ENCODE assay signal across 22 mouse cellular contexts in genomic region chr7:112129851-112130250, GRCm38 (mm10). TPM values are rescaled to one million over a fixed set of nuclear protein-coding genes. Genes with fewer than 3 reads are reported as not detected.
DNase-seq lines count a peak whose midpoint lies in the region; ATAC-seq and TF ChIP-seq lines count a peak whose summit lies in the region.
"Had no signal": no experiment of that assay in that cellular context is flagged by ENCODE, and none has a peak within 500 bp of the region (broad histone marks: within the 10 kb centered on the region; RNA-seq: fewer than 3 reads in every experiment).

No protein-coding gene starts in this region.

- no peak overlapping the region for H3K4me2 ChIP-seq in embryonic facial prominence, embryonic 14.5 days (ENCODE audit: low read depth, low read length)
- H3K4me2 ChIP-seq: embryonic facial prominence, embryonic 15.5 days; heart, embryonic 11.5 days; liver, embryonic 13.5 days; neural tube, embryonic 12.5 days had no signal

- intact Hi-C loops in left cerebral cortex, postnatal 4 days (cut with DNase I), result no loop called here
- intact Hi-C loops in left cerebral cortex, postnatal 10 days (cut with DNase I), result no loop called here

- H3K4me1 ChIP-seq in embryonic facial prominence, embryonic 14.5 days (ENCODE audit: control insufficient read depth, insufficient read depth, low read length), result peaks cover 17% of the 10 kb centered on the region; the same call in 1 of the 2 replicates
- peaks cover 19% of the 10 kb centered on the region for H3K4me1 ChIP-seq in embryonic facial prominence, embryonic 10.5 days
- no peaks in the 10 kb centered on the region for H3K4me1 ChIP-seq in thymus, adult 2 months (replicated peaks; ENCODE audit: control insufficient read depth, insufficient read depth, low read length)
- H3K4me1 ChIP-seq: neural tube, embryonic 12.5 days had no signal

- DNase-seq in embryonic facial prominence, embryonic 14.5 days (ENCODE audit: low spot score), result peak; percentile 71
- no peak for DNase-seq in embryonic facial prominence, embryonic 10.5 days (ENCODE audit: low spot score)
- peak; percentile 67 for DNase-seq in left cerebral cortex, postnatal 4 days
- no peak for DNase-seq in left cerebral cortex, postnatal 10 days (ENCODE audit: extremely low spot score in 1 of 2, low spot score in 2 of 2)
- DNase-seq in brain, adult 2 months (ENCODE audit: low read depth, low spot score), result peak; percentile 75
- DNase-seq in retina, postnatal 1 day, result peak; percentile 97
- no peak for DNase-seq in thymus, adult 2 months
- DNase-seq: adrenal gland, postnatal 14 days; gastrocnemius, postnatal 36 days; heart, postnatal 4 days; layer of hippocampus, postnatal 36 days; liver, embryonic 13.5 days; lung, postnatal 36 days; thymus, postnatal 36 days had no signal

- H3K9me3 ChIP-seq in embryonic facial prominence, embryonic 14.5 days (ENCODE audit: control insufficient read depth, low read length), result no peaks in the 10 kb centered on the region
- no peaks in the 10 kb centered on the region for H3K9me3 ChIP-seq in embryonic facial prominence, embryonic 10.5 days
- H3K9me3 ChIP-seq: embryonic facial prominence, embryonic 15.5 days; forebrain, embryonic 10.5 days; liver, embryonic 13.5 days; neural tube, embryonic 12.5 days had no signal

- no peaks in the 10 kb centered on the region for H3K27me3 ChIP-seq in embryonic facial prominence, embryonic 14.5 days (replicated peaks; ENCODE audit: control insufficient read depth, insufficient read depth, low read length)
- no peaks in the 10 kb centered on the region for H3K27me3 ChIP-seq in embryonic facial prominence, embryonic 10.5 days (replicated peaks; ENCODE audit: low read depth, poor library complexity, severe bottlenecking)
- no peaks in the 10 kb centered on the region for H3K27me3 ChIP-seq in thymus, adult 2 months (ENCODE audit: control insufficient read depth, insufficient read depth, low read length)
- H3K27me3 ChIP-seq: embryonic facial prominence, embryonic 15.5 days; liver, embryonic 13.5 days; neural tube, embryonic 12.5 days; Patski had no signal

- WGBS in embryonic facial prominence, embryonic 14.5 days, result 79% methylated on average over 6 of the region's 6 CpGs
- WGBS in embryonic facial prominence, embryonic 10.5 days, result 75% methylated on average over 6 of the region's 6 CpGs
- WGBS in thymus, adult 2 months, result 92% methylated on average over 6 of the region's 6 CpGs

- TF ChIP-seq POLR2A in thymus, adult 2 months (IDR thresholded peaks at IDR 0.05; ENCODE audit: control insufficient read depth, extremely low read depth, insufficient read depth, low read length, poor library complexity), result no peak

- H3K27ac ChIP-seq in embryonic facial prominence, embryonic 14.5 days (replicated peaks; ENCODE audit: low read depth, low read length), result no peak overlapping the region
- H3K27ac ChIP-seq in embryonic facial prominence, embryonic 10.5 days (replicated peaks), result no peak overlapping the region
- H3K27ac ChIP-seq in thymus, adult 2 months (ENCODE audit: control insufficient read depth, insufficient read depth, low read length), result no peak overlapping the region
- H3K27ac ChIP-seq: embryonic facial prominence, embryonic 15.5 days; liver, embryonic 13.5 days; neural tube, embryonic 12.5 days had no signal

- no peak overlapping the region for H3K9ac ChIP-seq in embryonic facial prominence, embryonic 14.5 days (ENCODE audit: low read depth, low read length)
- H3K9ac ChIP-seq: embryonic facial prominence, embryonic 15.5 days; liver, embryonic 13.5 days; neural tube, embryonic 12.5 days had no signal

- peak; percentile 49; the same call in 1 of the 2 replicates for ATAC-seq in embryonic facial prominence, embryonic 14.5 days (ENCODE audit: low read depth)
- ATAC-seq: activated CD4-positive, CD25-positive, alpha-beta regulatory T cell, adult 4 months; inflammation-experienced regulatory T-cells, adult 6 months; Patski had no signal

- no peak overlapping the region for H3K4me3 ChIP-seq in embryonic facial prominence, embryonic 14.5 days (ENCODE audit: low read depth, low read length)
- no peak overlapping the region for H3K4me3 ChIP-seq in embryonic facial prominence, embryonic 10.5 days
- no peak overlapping the region for H3K4me3 ChIP-seq in thymus, adult 2 months (ENCODE audit: control insufficient read depth, insufficient read depth, low read length)
- H3K4me3 ChIP-seq: embryonic facial prominence, embryonic 15.5 days; forebrain, embryonic 10.5 days; liver, embryonic 13.5 days; neural tube, embryonic 12.5 days had no signal

- no peak for TF ChIP-seq CTCF in thymus, adult 2 months (IDR thresholded peaks at IDR 0.05; ENCODE audit: borderline replicate concordance, control insufficient read depth, extremely low read depth, insufficient read depth, low read length, poor library complexity)

- no peaks in the 10 kb centered on the region for H3K36me3 ChIP-seq in embryonic facial prominence, embryonic 14.5 days (ENCODE audit: control insufficient read depth, insufficient read depth, low read length)
- H3K36me3 ChIP-seq in embryonic facial prominence, embryonic 10.5 days (replicated peaks), result no peaks in the 10 kb centered on the region
- no peaks in the 10 kb centered on the region for H3K36me3 ChIP-seq in thymus, adult 2 months (ENCODE audit: control insufficient read depth, insufficient read depth, low read length)
- H3K36me3 ChIP-seq: embryonic facial prominence, embryonic 15.5 days; forebrain, embryonic 10.5 days; liver, embryonic 13.5 days; neural tube, embryonic 12.5 days had no signal

RNA-seq across cellular contexts. Expression of gene Dkk3, which starts 29.0 kb away (rescaled TPM):
- polyA plus RNA-seq in embryonic facial prominence, embryonic 14.5 days (2014; fragmentation: Nextera tagmentation; extraction: Ambion mirVana), result 54.7 and 55.0 TPM in 2 replicates
- 10.8 and 15.2 TPM in 2 replicates for polyA plus RNA-seq in embryonic facial prominence, embryonic 10.5 days (2016; fragmentation: Nextera tagmentation; extraction: Ambion mirVana)
- 10 to 100 TPM; 58.4 to 59.0 TPM for total RNA-seq in left cerebral cortex, postnatal 4 days (2021)
- total RNA-seq in left cerebral cortex, postnatal 10 days (2021), result 10 to 100 TPM; 72.5 to 93.3 TPM
- polyA plus RNA-seq in thymus, adult 2 months (2012; rRNA removed), result 1.9 and 5.9 TPM in 2 replicates
- total RNA-seq: monocyte, adult 5-6 weeks had no signal

Comparison
In these comparisons a context has a peak if more than half of its experiments do, and no peak if none do; other contexts are left out.
1. DNase-seq: peak in embryonic facial prominence, embryonic 14.5 days (single experiment), left cerebral cortex, postnatal 4 days (single experiment), brain, adult 2 months (single experiment) and retina, postnatal 1 day (single experiment); none in embryonic facial prominence, embryonic 10.5 days (single experiment), left cerebral cortex, postnatal 10 days (0 of 2) and thymus, adult 2 months (single experiment).